Mouse (Mus musculus): ENCODE results near the gene Olfr735. TPM values are rescaled to one million over a fixed set of nuclear protein-coding genes. Genes with fewer than 3 reads are reported as not detected.

Olfr735 gene
- polyA plus RNA-seq (2015; fragmentation: Nextera tagmentation; extraction: Ambion mirVana): not detected in 2 replicates

DNA sequence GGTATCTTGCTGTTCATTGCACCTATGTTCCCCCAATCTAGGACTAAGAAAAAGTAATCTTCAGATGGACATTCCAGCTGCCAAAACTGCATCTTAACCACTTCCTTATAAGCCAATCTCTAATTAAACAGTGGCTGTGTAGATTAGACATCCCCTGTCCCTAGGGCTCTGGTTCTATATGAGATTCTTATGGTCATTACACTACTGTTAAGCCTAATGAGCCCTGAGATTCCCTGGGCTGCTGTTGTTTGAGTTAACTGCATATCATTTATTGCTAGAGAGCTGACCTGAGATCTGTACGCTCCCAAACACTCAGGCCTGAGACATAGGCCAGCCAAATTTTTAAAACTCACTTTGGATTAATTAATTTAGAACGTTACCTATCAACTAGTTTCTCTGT, at the start of gene Olfr735:
TSS of gene Olfr735 (minus strand) at position 77 of the 400 bp plus-strand sequence.

DNA sequence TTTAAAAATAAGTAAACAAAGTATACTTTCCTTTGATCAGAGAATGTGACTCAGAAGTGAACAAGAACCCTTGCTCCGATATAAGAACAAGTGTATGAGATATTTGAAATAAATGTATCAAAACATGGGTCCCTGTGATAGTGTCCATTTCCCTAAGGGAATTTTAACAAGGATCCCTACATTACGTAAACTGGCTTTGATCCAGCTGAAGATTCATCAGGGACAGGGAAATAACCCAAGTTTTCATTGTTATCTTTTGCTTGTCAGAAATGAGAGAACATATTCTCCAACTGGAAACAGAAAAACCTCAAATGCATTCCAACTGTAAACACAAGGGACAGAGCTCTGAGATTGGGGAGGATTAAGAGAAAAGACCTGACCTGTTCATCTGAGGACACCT, 32.2 kb upstream of the Olfr735 start, which contains the start of gene Olfr736:
TSS of gene Olfr736 (plus strand) at position 301 of the 400 bp plus-strand sequence.

DNA sequence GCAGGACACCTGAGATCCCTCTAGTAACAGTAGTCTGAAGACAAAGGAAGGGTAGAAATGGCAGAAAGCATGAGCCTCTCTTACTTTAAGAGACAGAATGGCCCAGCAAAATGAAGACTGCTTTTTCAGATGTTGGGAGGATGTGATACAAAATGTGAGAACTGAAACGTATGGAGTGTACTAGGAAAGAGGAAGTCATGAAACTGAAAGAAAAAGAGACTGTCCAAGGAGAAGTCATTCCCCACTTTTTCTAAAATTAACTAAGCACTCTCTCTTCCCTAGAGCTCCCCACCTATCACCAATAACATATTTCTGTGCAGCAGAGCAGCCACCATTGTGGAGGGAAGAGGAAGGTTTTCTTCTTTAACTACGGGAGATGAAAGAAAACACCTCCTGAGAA, 8.9 kb upstream of the Olfr735 start, which contains the start of gene Tlr11:
TSS of gene Tlr11 (plus strand) at position 322 of the 400 bp plus-strand sequence.

DNA sequence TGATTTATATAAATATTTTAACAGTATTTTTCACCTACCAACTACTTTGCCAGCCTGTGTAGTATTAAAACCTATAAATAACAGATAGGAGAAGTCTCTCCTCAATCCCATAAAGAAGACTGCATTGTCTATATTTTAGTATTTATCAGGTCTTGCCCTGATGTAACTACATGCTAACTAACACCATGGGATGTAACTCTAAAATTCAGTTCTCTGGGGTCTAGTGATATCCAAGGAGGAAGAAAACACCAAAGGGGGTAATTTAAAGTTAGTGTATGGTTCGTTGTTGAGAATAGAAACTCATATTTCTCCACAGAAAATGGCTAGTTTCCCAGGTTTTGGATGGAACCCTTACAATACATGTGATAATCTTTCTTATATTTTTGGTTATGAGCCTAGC, 22.0 kb downstream of the Olfr735 start, which contains the start of gene Olfr734:
TSS of gene Olfr734 (minus strand) at position 101 of the 400 bp plus-strand sequence.

DNA sequence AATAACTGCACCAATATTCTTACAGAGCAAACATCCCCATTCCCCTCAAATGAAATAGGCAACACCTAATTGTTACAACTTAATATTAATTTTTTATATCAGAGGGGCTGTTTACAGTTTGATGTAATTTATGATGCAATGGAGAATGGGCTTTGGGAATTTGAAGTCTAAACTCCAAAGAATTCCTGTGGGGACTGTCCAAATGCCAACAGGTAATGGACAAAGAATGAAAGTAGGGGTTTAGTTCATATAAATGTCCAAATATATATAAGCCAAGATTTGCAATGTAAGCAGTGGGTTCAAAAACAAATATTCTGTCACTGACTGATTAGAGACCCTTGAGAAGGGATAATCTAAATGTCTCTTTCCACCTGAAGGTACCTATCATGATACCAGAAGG, 47.2 kb downstream of the Olfr735 start, which contains the start of gene Olfr733:
TSS of gene Olfr733 (minus strand) at position 101 of the 400 bp plus-strand sequence.

Other genes with a start within 250 kb of the Olfr735 start
- not detected in 2 replicates for gene Olfr727, start 225.7 kb downstream of the Olfr735 start, polyA plus RNA-seq (2015; fragmentation: Nextera tagmentation; extraction: Ambion mirVana)
- gene Olfr728, start 206.2 kb downstream of the Olfr735 start, polyA plus RNA-seq (2015; fragmentation: Nextera tagmentation; extraction: Ambion mirVana): not detected in 2 replicates
- not detected in 2 replicates for gene Olfr729, start 196.0 kb downstream of the Olfr735 start, polyA plus RNA-seq (2015; fragmentation: Nextera tagmentation; extraction: Ambion mirVana)
- gene Olfr730, start 160.7 kb downstream of the Olfr735 start, polyA plus RNA-seq (2015; fragmentation: Nextera tagmentation; extraction: Ambion mirVana): not detected in 2 replicates
- gene Olfr731, start 107.0 kb downstream of the Olfr735 start, polyA plus RNA-seq (2015; fragmentation: Nextera tagmentation; extraction: Ambion mirVana): not detected in 2 replicates
- not detected in 2 replicates for gene Olfr732, start 64.7 kb downstream of the Olfr735 start, polyA plus RNA-seq (2015; fragmentation: Nextera tagmentation; extraction: Ambion mirVana)
- gene Olfr733, start 47.4 kb downstream of the Olfr735 start, polyA plus RNA-seq (2015; fragmentation: Nextera tagmentation; extraction: Ambion mirVana): not detected in 2 replicates
- not detected in 2 replicates for gene Olfr734, start 22.1 kb downstream of the Olfr735 start, polyA plus RNA-seq (2015; fragmentation: Nextera tagmentation; extraction: Ambion mirVana)
- gene Tlr11, start 9.0 kb upstream of the Olfr735 start, polyA plus RNA-seq (2015; fragmentation: Nextera tagmentation; extraction: Ambion mirVana): not detected in 2 replicates
- gene Olfr736, start 32.3 kb upstream of the Olfr735 start, polyA plus RNA-seq (2015; fragmentation: Nextera tagmentation; extraction: Ambion mirVana): not detected in 2 replicates
- gene Olfr738, start 58.7 kb upstream of the Olfr735 start, polyA plus RNA-seq (2015; fragmentation: Nextera tagmentation; extraction: Ambion mirVana): not detected in 2 replicates
- gene Olfr739, start 69.8 kb upstream of the Olfr735 start, polyA plus RNA-seq (2015; fragmentation: Nextera tagmentation; extraction: Ambion mirVana): not detected in 2 replicates
- not detected in 2 replicates for gene Olfr740, start 96.7 kb upstream of the Olfr735 start, polyA plus RNA-seq (2015; fragmentation: Nextera tagmentation; extraction: Ambion mirVana)
- gene Olfr741, start 123.9 kb upstream of the Olfr735 start, polyA plus RNA-seq (2015; fragmentation: Nextera tagmentation; extraction: Ambion mirVana): not detected in 2 replicates
- gene Olfr742, start 154.7 kb upstream of the Olfr735 start, polyA plus RNA-seq (2015; fragmentation: Nextera tagmentation; extraction: Ambion mirVana): not detected in 2 replicates
- gene Olfr743, start 173.0 kb upstream of the Olfr735 start, polyA plus RNA-seq (2015; fragmentation: Nextera tagmentation; extraction: Ambion mirVana): not detected in 2 replicates

All from adrenal gland, postnatal 0 days (tissue).